Mouse (Mus musculus): Measurements from ENCODE around the gene Lrtm1. TPM values are rescaled to one million over a fixed set of nuclear protein-coding genes. Genes with fewer than 3 reads are reported as not detected.

The Lrtm1 gene
- polyA plus RNA-seq, 1 experiment = not detected

- H3K4me1 ChIP-seq (ENCODE audit: control insufficient read depth, insufficient read depth, insufficient read length) = no peaks in the 10 kb centered on the region
- no peak for DNase-seq (ENCODE audit: low read depth in 1 of 2, low spot score in 2 of 2)
- H3K27me3 ChIP-seq (ENCODE audit: control insufficient read depth, insufficient read depth, low read length) = no peaks in the 10 kb centered on the region
- 68% methylated on average over 4 of the region's 4 CpGs for WGBS
- no peak overlapping the region for H3K4me3 ChIP-seq (ENCODE audit: extremely low read depth, insufficient read depth, insufficient read length)
- H3K36me3 ChIP-seq (ENCODE audit: control insufficient read depth, insufficient read depth, low read length) = no peaks in the 10 kb centered on the region
- no peak overlapping the region for H3K27ac ChIP-seq (ENCODE audit: insufficient read depth, low read length)
- no peak for TF ChIP-seq POLR2A (IDR thresholded peaks at IDR 0.05; ENCODE audit: low read depth, low read length)
- no peak for TF ChIP-seq CTCF (IDR thresholded peaks at IDR 0.05; ENCODE audit: extremely low read depth, insufficient read depth, insufficient read length, insufficient replicate concordance)
These were observed 62.6 kb downstream of the Lrtm1 start for GRCm38 (mm10) chr14:29080630-29081029.

- no peak overlapping the region for H3K4me3 ChIP-seq (ENCODE audit: extremely low read depth, insufficient read depth, insufficient read length)
- H3K4me1 ChIP-seq (ENCODE audit: control insufficient read depth, insufficient read depth, insufficient read length) = no peaks in the 10 kb centered on the region
- no peaks in the 10 kb centered on the region for H3K36me3 ChIP-seq (ENCODE audit: control insufficient read depth, insufficient read depth, low read length)
- WGBS = 83% methylated on average over 1 of the region's 1 CpGs
- H3K27ac ChIP-seq (ENCODE audit: insufficient read depth, low read length) = no peak overlapping the region
- H3K27me3 ChIP-seq (ENCODE audit: control insufficient read depth, insufficient read depth, low read length) = no peaks in the 10 kb centered on the region
- DNase-seq (ENCODE audit: low read depth in 1 of 2, low spot score in 2 of 2) = no peak
- TF ChIP-seq CTCF (IDR thresholded peaks at IDR 0.05; ENCODE audit: extremely low read depth, insufficient read depth, insufficient read length, insufficient replicate concordance) (no peak), POLR2A (IDR thresholded peaks at IDR 0.05; ENCODE audit: low read depth, low read length) (no peak)
These were observed 64.2 kb downstream of the Lrtm1 start for GRCm38 (mm10) chr14:29082171-29082570.

All from spleen, adult 2 months (tissue).